Mouse (Mus musculus) embryonic facial prominence, embryonic 11.5 days (tissue): ENCODE results near the gene Sp6. TPM values are rescaled to one million over a fixed set of nuclear protein-coding genes. Genes with fewer than 3 reads are reported as not detected.
A peak's percentile ranks its signal among the peaks of the same experiment; 100 is the strongest.

Experiments used
- ATAC-seq: fragments of 200-750 bp; cut with Nextera tagmentation; replicated peaks from 2 replicates; pipeline ENCODE4 v1.8.0; 2017; ENCODE audit warnings: low read depth; ENCODE audit not compliant: insufficient number of reproducible peaks, low FRiP score, low TSS enrichment
- DNase-seq: peaks from one replicate; pipeline ENCODE4 v3.0.0-alpha.2; 2015; ENCODE audit warnings: low spot score
- H3K27ac ChIP-seq: fragments of 300-500 bp; sonication (generic); replicated peaks from 2 replicates; pipeline ENCODE4 v1.5.1; 2014; ENCODE audit warnings: mild to moderate bottlenecking, low read depth, low read length, control low read depth
- H3K27me3 ChIP-seq: fragments of 300-500 bp; sonication (generic); 2 replicates; pipeline ENCODE4 v1.6.1; 2014; ENCODE audit warnings: mild to moderate bottlenecking, low read length, moderate library complexity, mixed read lengths; ENCODE audit not compliant: control insufficient read depth, insufficient read depth
- H3K36me3 ChIP-seq: fragments of 300-500 bp; sonication (generic); replicated peaks from 2 replicates; pipeline ENCODE4 v1.6.1; 2014; ENCODE audit warnings: low read depth, mild to moderate bottlenecking, low read length, moderate library complexity, mixed read lengths; ENCODE audit not compliant: control insufficient read depth, insufficient read depth
- H3K4me1 ChIP-seq: fragments of 300-500 bp; sonication (generic); 2 replicates; pipeline ENCODE4 v1.6.1; 2014; ENCODE audit warnings: low read length, mixed read lengths; ENCODE audit not compliant: control insufficient read depth, insufficient read depth
- H3K4me2 ChIP-seq: fragments of 300-500 bp; sonication (generic); 2 replicates; pipeline ENCODE4 v1.6.1; 2014; ENCODE audit warnings: low read depth, mild to moderate bottlenecking, control low read depth, low read length, moderate library complexity
- H3K4me3 ChIP-seq: fragments of 300-500 bp; sonication (generic); 2 replicates; pipeline ENCODE4 v1.5.1; 2014; ENCODE audit warnings: low read depth, low read length, control low read depth
- H3K9ac ChIP-seq: fragments of 300-500 bp; sonication (generic); replicated peaks from 2 replicates; pipeline ENCODE4 v1.6.1; 2014; ENCODE audit warnings: mild to moderate bottlenecking, control low read depth, low read length
- H3K9me3 ChIP-seq: fragments of 300-500 bp; sonication (generic); replicated peaks from 2 replicates; pipeline ENCODE4 v1.6.1; 2016; ENCODE audit warnings: mild to moderate bottlenecking, low read length, inconsistent platforms, mixed read lengths; ENCODE audit not compliant: control insufficient read depth
- WGBS: fragments of 180-500 bp; shearing (Covaris S2); extraction: QIAGEN DNeasy Blood & Tissue Kit; methylation state at CpG from one replicate; pipeline ENCODE4 v1.1.7; 2014; 5-methylcytosine and 5-hydroxymethylcytosine counted together
- polyA plus RNA-seq: library from polyadenylated mRNA; unstranded; fragments of >200 nt; fragmentation: Nextera tagmentation; extraction: Ambion mirVana; gene quantifications from 2 replicates; pipeline ENCODE4 v1.2.1, GENCODE M21; 2014

The Sp6 gene
- polyA plus RNA-seq, 1 experiment from 2014 or later: 0.45 TPM

DNA sequence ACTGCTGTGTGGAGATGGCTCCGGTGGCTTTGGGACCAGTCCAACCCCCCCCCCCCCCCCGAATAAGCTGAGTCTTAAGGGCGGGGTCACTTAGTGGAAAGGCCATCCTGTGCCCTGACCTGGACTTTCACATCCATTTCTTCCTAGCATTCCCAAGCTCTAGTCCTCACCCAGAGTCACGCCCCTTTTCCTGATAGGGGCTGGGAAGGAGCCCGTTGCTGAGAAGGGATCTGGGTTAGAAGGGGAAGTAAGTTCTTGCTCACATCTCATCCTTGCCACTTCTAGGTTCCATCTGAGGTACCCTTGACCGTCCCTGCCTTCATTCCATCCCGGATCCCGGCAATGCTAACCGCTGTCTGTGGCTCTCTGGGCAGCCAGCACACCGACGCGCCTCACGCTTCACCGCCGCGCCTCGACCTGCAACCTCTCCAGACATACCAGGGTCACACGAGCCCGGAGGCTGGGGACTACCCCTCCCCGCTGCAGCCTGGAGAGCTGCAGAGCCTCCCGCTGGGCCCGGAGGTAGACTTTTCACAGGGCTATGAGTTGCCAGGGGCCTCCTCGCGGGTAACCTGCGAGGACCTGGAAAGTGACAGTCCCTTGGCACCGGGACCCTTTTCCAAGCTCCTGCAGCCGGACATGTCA is 8.0 kb downstream of the Sp6 start:
- ATAC-seq (0 out of 2 replicates have a peak, but pooled peaks have one; percentile 15), DNase-seq (no peak)
- 0% methylated on average over 27 of the region's 27 CpGs for WGBS
- Histone ChIP-seq H3K27ac (no peak overlapping the region), H3K9ac (peak overlapping the region; percentile 23), H3K4me1 (peaks cover 11% of the 10 kb centered on the region), H3K4me2 (peak overlapping the region; percentile 75; the same call in 1 of the 2 replicates), H3K4me3 (peak overlapping the region; percentile 32), H3K36me3 (no peaks in the 10 kb centered on the region), H3K27me3 (peaks cover 76% of the 10 kb centered on the region), H3K9me3 (no peaks in the 10 kb centered on the region)

DNA sequence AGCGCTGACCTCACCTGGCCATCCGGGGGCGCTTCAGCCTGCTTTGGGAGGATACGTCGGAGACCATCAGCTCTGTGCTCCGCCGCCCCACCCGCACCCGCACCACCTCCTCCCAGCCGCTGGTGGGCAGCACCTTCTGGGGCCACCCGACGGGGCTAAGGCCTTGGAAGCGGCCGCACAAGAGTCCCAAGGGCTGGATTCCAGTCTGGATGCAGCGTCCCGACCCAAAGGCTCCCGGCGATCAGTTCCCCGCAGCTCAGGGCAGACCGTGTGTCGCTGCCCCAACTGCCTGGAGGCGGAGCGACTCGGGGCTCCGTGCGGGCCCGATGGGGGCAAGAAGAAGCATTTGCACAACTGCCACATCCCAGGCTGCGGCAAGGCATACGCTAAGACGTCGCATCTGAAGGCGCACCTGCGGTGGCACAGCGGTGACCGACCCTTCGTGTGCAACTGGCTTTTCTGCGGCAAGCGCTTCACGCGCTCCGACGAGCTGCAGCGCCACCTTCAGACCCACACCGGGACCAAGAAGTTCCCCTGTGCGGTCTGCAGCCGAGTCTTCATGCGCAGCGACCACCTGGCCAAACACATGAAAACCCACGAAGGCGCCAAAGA is 8.8 kb downstream of the Sp6 start:
- WGBS: under 1% methylated on average over 50 of the region's 50 CpGs
- Histone ChIP-seq H3K36me3 (no peaks in the 10 kb centered on the region), H3K27ac (no peak overlapping the region), H3K27me3 (peaks cover 71% of the 10 kb centered on the region), H3K4me1 (peaks cover 11% of the 10 kb centered on the region), H3K9me3 (no peaks in the 10 kb centered on the region), H3K4me2 (peak overlapping the region; percentile 75), H3K9ac (peak overlapping the region; percentile 23), H3K4me3 (peak overlapping the region; percentile 32)
- ATAC-seq (peak; percentile 34; the same call in 1 of the 2 replicates), DNase-seq (peak; percentile 78)

DNA sequence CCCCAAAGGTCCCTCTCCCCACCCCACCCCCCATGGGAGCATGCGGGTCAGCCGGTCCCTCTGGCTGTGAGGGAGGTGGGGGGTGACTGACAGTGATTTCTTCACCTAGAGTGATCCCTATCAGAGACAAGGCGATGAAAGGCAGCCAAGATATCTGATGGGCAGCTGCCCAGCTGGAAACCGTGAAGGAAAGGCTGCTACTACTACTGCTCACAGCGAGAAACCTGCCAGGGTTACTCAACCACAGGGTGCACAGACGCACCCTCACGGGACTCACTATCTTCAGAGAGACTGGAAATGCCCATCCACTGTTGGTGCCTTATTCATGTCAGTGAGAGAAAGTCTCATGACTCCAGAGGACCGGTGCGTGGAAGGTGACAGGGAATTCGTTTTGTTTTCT is 11.8 kb downstream of the Sp6 start:
- no peak overlapping the region for H3K4me2 ChIP-seq
- peaks cover 48% of the 10 kb centered on the region for H3K27me3 ChIP-seq
- H3K9ac ChIP-seq: no peak overlapping the region
- DNase-seq (no peak), ATAC-seq (no peak)
- no peak overlapping the region for H3K4me3 ChIP-seq
- no peaks in the 10 kb centered on the region for H3K9me3 ChIP-seq
- WGBS: 20% methylated on average over 10 of the region's 10 CpGs
- no peak overlapping the region for H3K27ac ChIP-seq
- H3K4me1 ChIP-seq: peaks cover 11% of the 10 kb centered on the region
- H3K36me3 ChIP-seq: no peaks in the 10 kb centered on the region

DNA sequence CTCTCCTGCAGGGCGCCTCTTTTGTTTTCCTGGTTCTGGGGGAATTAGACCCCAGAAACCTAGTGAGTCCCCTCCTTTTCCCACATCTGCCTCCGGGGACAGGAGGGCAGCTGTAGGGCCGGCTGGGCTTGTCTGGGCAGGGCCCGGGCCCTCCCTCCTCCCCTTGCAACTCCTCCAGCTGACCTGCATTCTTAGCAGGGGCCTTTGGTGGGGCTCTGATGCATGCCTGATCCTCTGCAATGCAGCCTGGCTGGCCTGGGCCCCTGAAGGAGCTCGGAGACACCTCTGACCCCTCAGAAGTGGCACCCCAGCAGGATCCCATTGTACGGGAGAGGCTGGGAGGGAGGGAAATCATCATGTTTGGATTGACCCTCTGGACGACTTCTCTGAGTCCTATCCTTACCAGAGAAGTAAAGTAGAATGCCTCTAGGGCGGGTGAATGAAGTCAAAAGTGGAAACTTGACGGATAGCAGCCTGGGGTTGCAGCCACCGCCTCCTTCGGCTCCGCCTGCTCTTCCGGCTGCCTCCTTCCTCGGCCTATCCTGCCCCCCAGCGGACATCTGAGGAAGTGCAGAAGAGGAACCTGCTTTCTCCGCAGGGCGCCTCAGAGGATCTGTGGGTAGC is 12.6 kb downstream of the Sp6 start:
- Histone ChIP-seq H3K27ac (peak overlapping the region; percentile 72; the same call in 1 of the 2 replicates), H3K4me3 (peak overlapping the region; percentile 14; the same call in 1 of the 2 replicates), H3K36me3 (no peaks in the 10 kb centered on the region), H3K9ac (peak overlapping the region; percentile 64), H3K4me1 (peaks cover 11% of the 10 kb centered on the region), H3K27me3 (peaks cover 40% of the 10 kb centered on the region), H3K9me3 (no peaks in the 10 kb centered on the region), H3K4me2 (peak overlapping the region; percentile 52)
- WGBS: under 1% methylated on average over 17 of the region's 17 CpGs
- DNase-seq (peak; percentile 93), ATAC-seq (peak; percentile 46)

DNA sequence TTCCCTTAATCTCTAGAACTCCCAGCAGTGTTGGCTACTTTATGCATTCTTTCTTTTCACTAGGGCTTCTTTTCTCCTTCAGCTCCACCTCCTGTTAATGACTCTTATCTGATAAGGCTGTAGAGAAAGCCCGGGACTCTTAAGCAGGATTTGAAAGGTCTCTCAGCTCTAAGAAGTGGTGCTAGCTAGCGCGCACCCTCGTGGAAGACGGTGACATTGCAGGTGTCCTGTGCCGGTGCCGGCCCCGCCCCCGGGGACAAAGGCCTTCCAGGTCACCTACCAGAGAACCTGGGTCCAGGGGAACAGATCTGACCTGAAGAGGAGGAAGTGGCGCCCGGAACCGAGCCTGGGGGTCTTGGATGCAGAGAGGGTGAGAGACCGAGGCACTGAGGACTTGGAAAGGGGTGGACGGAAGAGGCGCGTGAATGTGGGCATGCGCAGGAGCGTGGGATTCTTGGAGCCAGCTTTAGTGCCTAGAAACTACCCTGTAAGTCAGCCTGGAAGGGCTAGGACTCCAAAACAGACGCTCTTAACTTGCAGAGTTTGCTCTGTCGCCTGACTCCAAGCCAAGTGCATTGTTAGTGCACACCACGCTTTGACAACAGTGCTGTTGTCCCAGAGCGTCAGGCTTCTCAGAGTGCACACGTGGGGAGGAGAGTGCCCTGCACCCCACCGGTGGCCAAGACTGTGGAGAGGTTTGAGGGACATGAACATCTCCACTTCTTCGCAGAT is 16.7 kb downstream of the Sp6 start, which contains the start of gene Scrn2:
Scrn2 (plus strand) TSS at position 253 of the 732 bp plus-strand sequence.
- H3K27me3 ChIP-seq: peaks cover 2% of the 10 kb centered on the region; the same call in 1 of the 2 replicates
- under 1% methylated on average over 25 of the region's 25 CpGs for whole genome bisulfite sequencing
- H3K4me2 ChIP-seq: peak within 1 kb of the TSS; percentile 72
- H3K4me1 ChIP-seq: peaks cover 3% of the 10 kb centered on the region
- peak within 1 kb of the TSS; percentile 17 for H3K27ac ChIP-seq
- peak; percentile 54; the same call in 1 of the 2 replicates for ATAC-seq
- H3K9ac ChIP-seq: peak within 1 kb of the TSS; percentile 84
- peak; percentile 90 for DNase-seq
- no peaks in the 10 kb centered on the region for H3K9me3 ChIP-seq
- peak within 1 kb of the TSS; percentile 49 for H3K4me3 ChIP-seq
- H3K36me3 ChIP-seq: no peaks in the 10 kb centered on the region

DNA sequence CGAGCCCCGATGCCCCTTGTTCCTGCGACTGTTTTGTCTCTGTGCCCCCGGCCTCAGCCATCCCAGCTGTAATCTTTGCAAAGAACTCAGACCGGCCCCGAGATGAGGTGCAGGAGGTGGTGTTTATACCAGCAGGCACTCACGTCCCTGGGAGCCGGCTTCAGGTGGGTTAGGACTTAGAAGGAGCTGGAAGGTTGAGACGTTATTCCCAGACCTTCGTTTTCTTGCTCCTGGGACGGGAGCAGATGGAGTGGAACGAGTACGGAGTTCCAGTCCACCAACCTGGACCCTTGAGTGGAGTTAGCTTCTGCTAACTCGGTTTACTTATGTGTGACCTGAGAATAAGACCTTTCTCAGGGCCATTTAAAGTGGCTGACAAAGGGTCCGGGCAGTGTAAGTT is 17.2 kb downstream of the Sp6 start:
- Histone ChIP-seq H3K27ac (peak overlapping the region; percentile 17), H3K9ac (peak overlapping the region; percentile 84), H3K36me3 (no peaks in the 10 kb centered on the region), H3K4me2 (peak overlapping the region; percentile 72), H3K4me3 (peak overlapping the region; percentile 49), H3K27me3 (no peaks in the 10 kb centered on the region), H3K9me3 (no peaks in the 10 kb centered on the region), H3K4me1 (peaks cover 3% of the 10 kb centered on the region)
- no peak for ATAC-seq
- DNase-seq: no peak
- 19% methylated on average over 15 of the region's 15 CpGs for WGBS

DNA sequence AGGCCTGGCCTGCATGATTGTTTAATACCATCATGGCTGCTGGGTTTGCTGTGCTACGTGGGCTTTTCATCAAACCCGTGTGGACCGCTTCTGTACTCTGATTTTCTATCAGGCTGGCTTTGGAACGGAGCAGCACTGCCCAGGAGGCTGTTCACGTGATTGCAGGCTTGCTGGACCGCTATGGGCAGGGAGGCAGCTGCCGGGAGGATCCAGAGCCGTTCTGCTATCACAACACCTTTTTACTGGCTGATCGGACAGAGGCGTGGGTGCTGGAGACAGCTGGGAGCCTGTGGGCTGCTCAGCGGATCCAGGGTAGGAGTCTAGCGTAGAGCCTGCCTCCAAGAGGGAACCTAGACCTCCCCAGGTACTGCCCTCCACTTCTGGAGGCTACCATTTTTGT is 18.8 kb downstream of the Sp6 start:
- no peak overlapping the region for H3K4me3 ChIP-seq
- no peak overlapping the region for H3K4me2 ChIP-seq
- no peak overlapping the region for H3K9ac ChIP-seq
- H3K4me1 ChIP-seq: no peaks in the 10 kb centered on the region
- H3K36me3 ChIP-seq: no peaks in the 10 kb centered on the region
- H3K9me3 ChIP-seq: no peaks in the 10 kb centered on the region
- no peak overlapping the region for H3K27ac ChIP-seq
- DNase-seq (no peak), ATAC-seq (no peak)
- no peaks in the 10 kb centered on the region for H3K27me3 ChIP-seq
- WGBS: 83% methylated on average over 12 of the region's 12 CpGs
